Mouse (Mus musculus) layer of hippocampus, postnatal 36 days (tissue): ENCODE measurements around the gene Ercc6l2. TPM values are rescaled to one million over a fixed set of nuclear protein-coding genes. Genes with fewer than 3 reads are reported as not detected.
A peak's percentile ranks its signal among the peaks of the same experiment; 100 is the strongest.

Experiments
- DNase-seq, 2 experiments: peaks; one replicate each; pipeline ENCODE4 v3.0.0; 2022
- total RNA-seq, 2 experiments: library from RNA; stranded (reverse); gene quantifications; 2 replicates each; pipeline ENCODE4 v1.2.3; 2021

Ercc6l2 gene
- 10 to 100 TPM; 17.4 to 19.4 TPM for total RNA-seq

DNA sequence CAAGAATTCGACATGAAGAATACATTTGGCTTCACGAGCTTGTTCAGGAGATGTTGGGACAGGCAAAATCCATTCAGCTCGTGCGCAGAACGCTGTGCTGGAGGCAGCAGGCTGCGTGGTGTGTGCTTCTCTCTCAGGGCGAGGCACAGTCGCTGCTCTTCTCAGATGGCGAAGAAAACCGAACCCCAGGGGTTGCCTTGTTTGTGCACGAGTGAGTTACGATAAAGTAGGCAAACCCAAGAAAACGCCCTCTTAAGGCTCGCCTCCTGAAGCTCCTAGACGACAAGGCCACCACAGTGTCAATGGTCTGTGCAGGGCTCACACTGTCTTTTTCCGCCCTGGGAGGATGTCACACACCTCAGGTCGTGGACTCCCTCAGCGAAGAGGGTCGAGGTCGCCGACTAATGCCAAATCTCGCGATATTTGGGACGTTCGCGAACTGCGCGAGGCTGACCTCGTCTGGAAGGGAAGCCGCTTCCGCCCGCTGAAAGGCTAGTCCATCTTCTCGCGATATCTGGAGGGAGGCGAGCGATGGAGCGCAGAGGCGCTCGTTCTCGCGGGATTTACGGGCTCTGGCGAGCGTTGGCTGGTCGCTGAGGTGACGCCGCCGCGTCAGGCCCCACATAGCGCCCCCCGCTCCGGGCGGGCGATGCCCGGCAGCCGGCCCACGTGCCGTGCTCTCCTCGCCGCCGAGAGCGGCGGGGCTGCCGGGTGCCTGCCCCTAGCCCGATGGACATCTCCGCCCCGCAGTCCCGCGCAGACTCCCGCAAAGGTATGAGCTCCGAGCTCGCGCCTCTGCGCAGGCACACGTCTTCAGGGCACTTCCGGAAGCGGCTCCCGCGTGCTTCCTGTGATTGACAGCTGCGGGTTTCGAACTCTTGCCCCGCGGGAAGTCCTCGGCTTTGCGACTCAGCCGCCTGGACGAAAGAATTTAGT, at the start of gene Ercc6l2:
Gene Ercc6l2 (plus strand): TSS at position 495 of the 936 bp plus-strand sequence.
- DNase-seq, result peak; percentile 97 to 98

DNA sequence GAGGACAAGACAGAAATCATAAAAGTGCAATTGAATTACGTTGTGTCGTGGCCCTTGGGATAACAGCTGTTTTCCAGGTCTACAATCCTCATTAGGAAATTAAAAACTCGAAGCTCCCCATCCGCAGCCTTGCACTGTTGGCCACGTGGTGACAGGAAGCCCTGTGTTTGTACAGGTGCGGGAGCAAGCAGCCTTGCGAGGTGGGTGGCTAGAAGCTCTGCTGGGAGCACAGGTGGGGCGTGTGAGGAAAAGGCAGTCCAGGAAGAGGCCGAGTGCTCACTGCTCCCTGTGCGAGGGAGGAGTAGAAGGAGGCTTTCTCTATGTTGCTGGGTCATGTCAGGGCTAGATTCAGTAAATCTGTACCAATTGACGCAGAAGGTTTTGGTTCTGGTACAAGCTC, 49.0 kb upstream of the Ercc6l2 start:
- DNase-seq, result no peak

GRCm38 (mm10) chr13:63771009-63771408, 44.0 kb upstream of the Ercc6l2 start:
- no peak for DNase-seq

GRCm38 (mm10) chr13:63778925-63779324, 36.1 kb upstream of the Ercc6l2 start:
- no peak for DNase-seq

- DNase-seq, result peak; percentile 11 to 33
Observed at GRCm38 (mm10) chr13:63779376-63780291, 35.4 kb upstream of the Ercc6l2 start.

DNA sequence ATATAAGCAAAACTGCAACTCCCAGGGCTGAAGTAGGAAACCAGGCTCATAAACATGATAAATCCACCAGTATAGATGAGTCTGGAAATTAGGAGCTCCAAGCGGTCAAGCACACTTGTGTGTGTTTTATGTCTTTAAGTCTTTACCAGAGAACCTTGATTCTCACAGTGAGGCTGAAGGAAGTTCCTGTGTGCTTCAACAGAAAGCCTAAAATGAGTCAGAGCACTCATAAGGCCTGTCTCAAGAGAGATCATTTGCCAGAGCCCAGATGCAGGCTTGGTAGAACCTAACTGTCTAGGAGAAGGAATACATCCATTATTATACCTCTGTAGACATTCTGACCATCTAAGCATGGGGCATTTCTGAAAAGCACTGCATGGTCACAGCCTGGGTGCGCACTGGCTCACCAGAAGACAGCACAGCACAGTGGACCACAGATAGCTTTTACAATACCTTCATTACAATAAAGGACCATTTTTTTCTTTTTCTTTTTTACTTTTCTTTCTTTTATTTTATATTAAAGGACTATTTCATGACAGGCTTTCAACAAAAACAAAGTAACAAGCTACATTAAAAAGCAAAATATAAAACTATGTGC, 22.7 kb upstream of the Ercc6l2 start:
- DNase-seq, result no peak

GRCm38 (mm10) chr13:63793345-63794308, 21.4 kb upstream of the Ercc6l2 start:
- DNase-seq, result no peak

GRCm38 (mm10) chr13:63798677-63799076, 16.4 kb upstream of the Ercc6l2 start:
- DNase-seq, result no peak

DNA sequence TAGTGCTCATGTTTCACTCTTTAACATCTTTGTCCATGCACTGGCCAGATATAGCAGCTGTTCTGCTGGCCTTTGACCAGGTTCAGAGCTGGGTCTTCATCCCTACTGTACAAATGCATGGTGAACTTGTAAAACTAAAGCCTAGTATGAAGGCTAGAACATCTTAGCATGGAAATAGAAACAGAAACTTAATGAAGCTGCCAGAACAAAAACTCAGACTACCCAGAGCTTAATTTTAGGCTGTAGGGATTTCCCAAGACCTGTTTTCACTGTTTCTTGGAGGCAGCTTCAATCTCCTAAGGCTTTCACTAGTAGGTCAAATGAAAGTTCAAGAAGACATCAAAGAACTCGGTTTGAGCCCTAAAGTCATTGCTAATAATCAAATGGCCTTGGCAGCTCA, 15.1 kb upstream of the Ercc6l2 start:
- DNase-seq, result no peak

DNA sequence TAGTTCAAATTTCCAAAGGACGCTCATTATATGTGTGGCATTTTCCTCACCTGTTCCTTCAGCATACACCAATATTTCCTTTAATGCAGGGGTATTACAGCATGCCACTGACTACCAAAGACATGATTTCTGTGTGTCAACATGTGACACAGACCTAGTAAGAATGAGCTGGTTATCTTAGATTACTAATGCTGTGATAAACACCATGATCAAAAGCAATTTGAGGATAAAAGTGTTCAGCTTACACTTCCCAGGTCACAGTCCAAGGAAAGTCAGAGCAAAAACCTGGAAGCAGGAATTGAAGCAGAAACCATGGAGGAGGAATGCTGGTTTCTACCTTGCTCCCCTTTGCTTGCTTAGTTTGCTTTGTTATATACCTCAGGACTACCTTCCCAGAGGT, 13.8 kb upstream of the Ercc6l2 start:
- DNase-seq, result no peak

DNA sequence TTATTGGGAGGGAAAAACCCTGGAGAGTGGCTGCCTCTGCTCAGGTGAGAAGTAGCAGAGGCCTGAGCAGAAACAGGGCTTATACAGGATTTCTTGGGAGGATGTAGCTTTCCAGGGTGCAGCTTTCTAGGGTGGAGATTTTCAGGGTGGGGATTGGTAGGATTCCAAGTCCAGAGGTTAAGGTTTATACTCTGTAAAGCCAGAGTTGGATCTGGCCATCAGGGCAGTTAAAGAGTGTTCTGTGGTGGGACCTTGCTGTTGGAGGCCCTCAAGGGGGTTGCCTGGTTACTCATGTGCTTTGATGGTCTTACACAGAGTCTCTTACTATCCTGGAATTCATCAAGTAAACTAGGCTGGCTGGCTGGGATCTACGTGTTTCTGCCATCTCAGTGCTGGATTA, 7.8 kb upstream of the Ercc6l2 start:
- DNase-seq, result no peak

- no peak for DNase-seq
Observed at GRCm38 (mm10) chr13:63807979-63808378, 7.1 kb upstream of the Ercc6l2 start.

GRCm38 (mm10) chr13:63811477-63811876, 3.6 kb upstream of the Ercc6l2 start:
- no peak for DNase-seq

DNA sequence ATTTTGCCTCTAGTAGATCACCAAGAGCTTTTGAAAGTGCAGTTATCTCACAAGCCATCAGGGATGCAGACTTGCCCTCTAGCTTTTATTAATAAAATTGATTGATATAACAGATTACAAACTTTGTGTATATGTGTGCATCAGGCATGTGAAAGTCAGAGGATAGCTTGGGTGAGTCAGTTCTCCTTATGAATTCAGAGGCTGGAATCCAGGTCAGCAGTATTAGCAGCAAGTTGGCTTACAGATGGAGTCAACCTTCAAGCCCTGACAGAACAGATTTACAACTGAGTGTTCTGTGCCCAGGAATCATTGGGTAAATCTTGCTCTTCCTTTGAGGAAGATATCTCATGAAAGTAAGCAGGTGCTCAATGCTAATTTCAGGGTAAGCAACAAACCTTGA, 891 bp downstream of the Ercc6l2 start:
- no peak for DNase-seq

DNA sequence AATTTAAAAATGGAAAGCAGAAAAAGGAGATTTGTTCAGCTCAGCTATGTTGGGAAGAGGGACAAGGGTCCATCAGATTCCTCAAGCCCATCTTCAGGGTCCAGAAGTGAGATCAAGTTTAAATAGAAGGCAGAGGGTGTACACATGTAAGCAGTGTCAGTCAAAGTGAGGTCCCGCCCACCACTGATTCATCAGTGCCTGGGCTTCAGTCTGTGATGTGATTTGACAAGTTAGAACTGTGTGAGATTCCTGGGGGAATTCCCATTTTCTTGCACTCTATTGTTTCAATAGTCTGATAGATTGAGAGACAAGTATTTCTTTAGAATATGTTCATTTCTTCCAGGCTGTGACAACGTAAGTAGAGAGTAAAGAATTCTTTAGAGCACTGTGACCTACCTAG, 30.7 kb downstream of the Ercc6l2 start:
- no peak for DNase-seq

DNA sequence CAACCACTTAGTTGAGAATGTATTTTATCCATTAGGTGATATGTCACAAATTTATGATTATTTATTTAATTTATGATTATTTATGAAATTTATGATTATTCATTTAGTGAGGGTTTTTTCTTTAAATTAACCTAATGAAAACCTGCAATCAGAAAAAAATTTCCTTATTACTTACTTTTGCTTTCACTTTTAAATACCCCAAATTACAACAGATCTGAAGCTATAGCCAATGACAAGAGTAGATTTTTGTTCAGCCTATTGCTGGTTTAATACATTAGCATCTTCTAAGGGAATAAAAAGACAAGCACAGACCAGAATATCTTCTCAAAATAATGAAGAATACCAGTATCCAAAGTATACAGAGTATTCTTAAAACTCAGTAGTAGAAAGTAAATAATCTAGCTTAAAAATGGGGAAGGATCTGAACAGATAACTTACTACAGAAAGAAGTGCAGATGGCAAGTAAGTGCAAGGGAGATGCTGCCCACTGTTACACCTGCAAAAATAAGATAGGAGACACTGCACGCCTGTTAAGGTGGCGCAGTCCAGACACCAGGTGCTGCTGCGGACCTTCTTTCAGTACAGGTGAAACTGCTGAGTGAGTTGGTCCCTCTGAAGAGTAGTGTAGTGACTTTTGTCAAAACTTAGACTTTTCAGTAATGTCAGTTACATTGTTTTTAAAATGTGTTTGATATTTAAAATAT, 35.4 kb downstream of the Ercc6l2 start:
- no peak for DNase-seq

DNA sequence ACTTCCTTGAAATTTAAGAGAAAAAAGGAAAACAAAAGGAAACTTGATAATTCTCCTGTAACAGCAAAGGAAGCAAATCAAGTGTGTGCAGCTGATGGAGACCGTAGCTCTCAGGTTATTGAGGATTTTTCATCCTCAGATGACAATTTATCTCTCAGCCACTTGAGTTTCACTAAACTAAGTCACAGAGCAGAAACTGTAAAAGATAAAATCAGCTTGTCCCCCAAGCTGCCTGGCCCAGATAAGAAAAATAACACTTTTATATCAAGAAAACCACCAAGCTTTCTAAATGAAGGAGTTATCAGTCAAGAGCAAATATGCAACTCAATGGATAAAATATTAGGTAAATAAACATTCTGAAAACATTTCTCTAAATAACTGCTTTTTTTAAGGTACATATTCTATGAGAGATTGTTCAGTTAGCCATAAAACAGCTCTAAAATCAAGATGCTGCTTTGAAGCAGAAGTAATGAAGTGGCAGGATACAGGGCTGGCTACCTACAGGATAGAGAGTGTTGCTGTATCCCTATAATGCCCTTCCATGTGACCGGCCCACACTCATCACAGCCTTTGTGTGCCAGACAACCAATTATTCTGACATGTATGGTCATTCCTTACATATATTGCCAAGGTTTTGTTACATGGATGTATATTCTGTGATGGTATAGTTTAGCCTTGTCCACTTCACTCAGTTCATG, 57.7 kb downstream of the Ercc6l2 start:
- DNase-seq, result no peak

GRCm38 (mm10) chr13:63877138-63877537, 62.1 kb downstream of the Ercc6l2 start:
- DNase-seq, result no peak

DNA sequence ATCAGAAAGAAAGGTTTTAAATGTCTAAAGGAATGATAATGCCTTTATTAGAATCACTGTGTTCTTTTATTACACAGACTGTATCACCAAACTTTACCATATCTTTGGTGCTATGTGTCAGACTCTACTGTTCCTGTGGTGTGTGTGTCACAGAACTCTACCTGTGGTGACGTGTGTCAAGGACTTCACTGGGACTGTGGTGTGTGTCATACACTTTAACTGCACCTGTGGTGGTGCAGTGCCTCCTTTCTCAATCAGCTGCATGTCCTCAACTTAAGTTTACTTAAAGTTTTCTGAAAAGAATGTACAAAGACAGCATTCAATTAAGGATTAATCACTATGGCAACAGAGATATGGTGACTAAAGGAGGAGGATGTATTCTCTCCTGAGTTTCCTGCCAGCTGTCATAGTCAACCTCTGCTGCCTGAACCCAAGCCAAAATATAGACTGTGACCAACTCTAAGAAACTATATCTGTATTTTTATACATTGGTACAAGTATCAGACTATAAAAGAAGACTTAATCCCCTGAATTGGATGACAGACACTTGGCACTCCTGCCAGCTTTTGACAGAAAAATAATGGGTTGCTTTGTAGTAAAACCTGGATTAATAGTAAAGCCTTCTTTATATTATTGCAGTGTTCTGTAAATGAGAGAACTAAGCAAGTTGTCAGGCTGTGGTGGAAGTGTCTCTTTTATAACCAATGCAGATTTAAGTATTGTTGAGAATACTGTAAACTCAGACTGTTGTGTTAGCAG, 64.2 kb downstream of the Ercc6l2 start:
- DNase-seq, result no peak

DNA sequence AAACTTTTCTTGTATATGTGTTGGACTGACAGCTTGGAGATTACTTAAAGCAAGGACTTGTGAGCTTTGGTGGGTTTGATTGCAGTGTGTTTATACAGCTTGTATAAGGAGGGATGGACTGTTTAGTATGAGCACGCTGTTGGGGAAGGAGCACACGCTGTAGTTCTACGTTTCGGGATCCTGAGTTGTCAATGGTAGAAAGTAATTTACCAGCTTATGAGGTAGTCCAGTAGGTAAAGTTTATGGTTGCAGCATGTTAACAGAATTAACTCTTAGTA, 64.8 kb downstream of the Ercc6l2 start:
- no peak for DNase-seq
